Mouse (Mus musculus) megakaryocyte-erythroid progenitor cell, adult 5-6 weeks (primary cell): Measurements from ENCODE around the gene Siah1a. TPM values are rescaled to one million over a fixed set of nuclear protein-coding genes. Genes with fewer than 3 reads are reported as not detected.
A peak's percentile ranks its signal among the peaks of the same experiment; 100 is the strongest.

Source experiments
- ATAC-seq: replicated peaks from 2 replicates; pipeline ENCODE4 v1.8.0; 2016; ENCODE audit warnings: mild to moderate bottlenecking, inconsistent platforms; ENCODE audit not compliant: severe bottlenecking, poor library complexity, low FRiP score, low TSS enrichment
- total RNA-seq, 2 experiments: library from RNA; stranded (forward) in 1 of 2; stranded (reverse) in 1 of 2; fragments of 200-1000, 215-1000 nt in 1 of 2; fragments of >200 nt in 1 of 2; fragmentation: Nextera tagmentation in 1 of 2; gene quantifications; 2 replicates each; pipeline ENCODE4 v1.2.3; 2014 to 2017

Siah1a gene
- 17.6 and 20.8 TPM in 2 replicates for total RNA-seq (2014; fragmentation: Nextera tagmentation)
- total RNA-seq (2017): 24.7 and 32.5 TPM in 2 replicates

DNA sequence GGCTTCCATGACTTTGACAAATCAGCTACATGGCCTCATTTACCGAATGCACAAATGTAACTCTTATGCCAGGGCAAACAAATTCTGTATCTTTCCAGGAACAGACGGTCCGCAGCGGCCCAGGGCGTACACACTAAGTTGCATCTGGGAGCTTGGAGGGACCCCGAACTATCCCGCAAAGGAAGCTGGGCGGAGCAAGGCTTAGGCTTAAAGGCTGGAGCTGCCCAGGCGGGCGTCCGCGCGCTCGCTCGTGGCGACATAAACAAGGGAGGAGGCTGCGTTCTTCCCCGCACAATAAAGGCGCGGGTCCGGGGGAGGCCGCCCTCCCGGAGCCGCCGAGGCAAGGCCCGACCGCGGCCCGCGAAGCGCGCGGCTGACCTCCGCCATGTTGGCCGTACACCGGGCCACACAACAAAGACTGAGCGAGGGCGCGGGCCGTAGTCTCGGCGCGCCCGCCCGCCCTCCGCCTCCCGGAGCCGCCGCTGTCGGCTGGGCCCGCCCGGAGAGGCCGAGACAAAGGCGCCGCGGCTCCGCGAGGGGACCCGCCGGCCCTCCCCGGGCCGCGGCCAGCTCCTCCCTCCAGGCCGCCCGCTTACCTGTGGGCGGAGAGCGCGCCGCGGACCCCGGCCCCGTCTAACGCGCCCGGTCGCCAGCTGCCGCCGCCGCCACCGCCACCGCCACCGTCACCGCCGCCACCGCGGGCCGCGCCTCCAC lies at the start of gene Siah1a, which contains the start of gene Gm10638:
Gene Siah1a (minus strand): TSS at position 714 of the 714 bp plus-strand sequence.
Gene Gm10638 (plus strand): TSS at position 479 of the 714 bp plus-strand sequence.
- ATAC-seq: peak; percentile 47

DNA sequence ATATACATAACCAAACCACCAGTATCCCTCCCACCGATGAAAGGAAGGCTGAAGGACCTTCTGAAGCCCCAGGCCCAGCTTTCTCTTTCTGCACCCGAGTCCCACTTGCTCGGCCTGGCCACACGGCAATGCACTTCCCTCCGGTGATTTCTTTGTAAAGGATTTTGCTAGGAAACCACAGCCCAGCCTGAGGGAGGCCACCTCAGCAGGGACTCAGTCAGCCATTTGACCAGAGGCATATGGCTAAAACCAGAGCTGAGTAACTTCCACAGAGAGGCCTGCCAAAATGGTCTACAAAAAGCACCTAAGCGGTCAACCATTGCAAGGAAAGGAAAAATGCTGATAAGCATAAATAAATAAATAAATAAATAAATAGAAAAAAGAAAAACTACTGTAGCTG lies 49.0 kb upstream of the Siah1a start:
- ATAC-seq: no peak

DNA sequence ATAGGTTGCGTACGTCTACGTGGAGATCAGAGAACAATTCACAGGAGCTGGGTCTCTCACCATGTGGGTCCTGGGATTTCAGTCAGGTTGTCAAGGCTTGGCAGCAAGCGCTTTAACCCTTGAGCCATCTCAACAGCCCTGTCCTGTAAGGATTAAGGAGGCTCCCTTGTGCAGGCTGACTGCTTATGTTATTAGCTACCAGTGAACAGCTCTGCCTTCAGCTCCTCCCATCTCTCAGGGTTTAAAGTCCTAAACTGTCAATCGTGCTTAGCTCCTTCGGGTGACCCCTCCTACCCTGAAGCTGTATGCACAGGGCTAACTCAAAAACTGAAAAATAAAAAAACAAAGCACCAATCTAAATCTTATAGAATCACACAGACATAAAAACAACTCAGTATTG lies 45.8 kb upstream of the Siah1a start:
- no peak for ATAC-seq

DNA sequence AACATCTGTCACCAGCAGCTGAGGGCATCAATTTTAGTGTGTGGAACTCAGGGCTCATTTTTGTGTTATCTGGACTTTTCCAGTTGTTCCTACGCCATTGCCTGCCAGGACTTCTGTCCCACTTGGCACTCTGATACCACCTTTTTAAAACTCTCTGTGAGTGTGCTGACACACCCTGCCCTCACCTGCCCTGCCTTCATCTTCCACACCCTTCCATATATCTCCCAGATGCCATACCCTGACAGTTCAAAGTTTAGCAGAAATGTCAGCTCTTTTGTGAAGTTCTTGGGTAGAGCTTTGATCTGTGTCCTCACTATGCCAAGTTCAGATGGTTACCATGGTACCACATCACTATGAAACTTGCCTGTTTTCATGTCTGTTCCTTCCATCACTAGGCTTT lies 43.8 kb upstream of the Siah1a start:
- ATAC-seq: no peak

DNA sequence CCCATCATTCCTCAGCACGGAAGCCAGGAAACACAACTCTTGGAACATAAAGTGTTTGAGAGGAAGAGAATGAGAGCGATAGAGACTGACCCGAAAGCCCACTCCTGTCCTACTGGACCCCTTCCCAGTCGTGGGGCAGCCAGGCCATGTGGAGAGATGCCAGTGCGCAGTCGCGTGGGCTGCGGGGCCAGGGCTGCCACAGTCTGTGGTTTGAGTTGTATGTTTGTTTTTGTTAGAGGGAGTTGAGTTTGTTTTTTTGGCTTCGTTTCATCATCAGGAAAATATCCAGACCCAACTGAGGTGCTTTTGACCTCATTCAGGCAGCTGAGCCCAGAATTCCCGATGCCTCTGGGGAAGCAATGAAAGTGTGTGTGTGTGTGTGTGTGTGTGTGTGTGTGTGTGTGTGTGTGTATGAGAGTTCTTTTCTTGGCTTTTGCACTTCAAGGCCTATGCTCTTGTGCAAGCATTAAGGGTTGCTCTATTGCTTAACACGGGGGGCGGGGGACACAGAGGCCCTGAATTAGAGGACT lies 42.2 kb upstream of the Siah1a start:
- ATAC-seq: no peak

DNA sequence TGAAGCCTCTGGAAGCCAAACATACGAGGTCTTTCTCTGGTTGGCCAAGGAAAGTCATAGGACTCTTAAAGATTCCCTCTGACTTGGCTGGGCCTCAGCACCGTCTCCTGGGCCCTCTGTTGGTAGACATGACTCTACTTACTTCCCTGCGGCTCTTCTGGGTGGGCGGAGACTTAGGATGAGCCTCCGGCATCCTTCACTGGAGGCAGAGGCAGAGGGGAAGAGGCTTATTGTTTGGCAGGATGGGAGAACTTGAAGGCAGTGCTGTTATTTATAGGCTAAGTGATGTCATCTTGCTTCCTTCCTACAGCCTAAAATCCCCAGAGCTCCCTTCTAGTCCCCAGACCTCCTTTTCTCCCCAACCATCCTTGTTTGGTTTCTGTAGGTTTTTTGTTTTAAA lies 40.8 kb upstream of the Siah1a start:
- ATAC-seq: no peak

DNA sequence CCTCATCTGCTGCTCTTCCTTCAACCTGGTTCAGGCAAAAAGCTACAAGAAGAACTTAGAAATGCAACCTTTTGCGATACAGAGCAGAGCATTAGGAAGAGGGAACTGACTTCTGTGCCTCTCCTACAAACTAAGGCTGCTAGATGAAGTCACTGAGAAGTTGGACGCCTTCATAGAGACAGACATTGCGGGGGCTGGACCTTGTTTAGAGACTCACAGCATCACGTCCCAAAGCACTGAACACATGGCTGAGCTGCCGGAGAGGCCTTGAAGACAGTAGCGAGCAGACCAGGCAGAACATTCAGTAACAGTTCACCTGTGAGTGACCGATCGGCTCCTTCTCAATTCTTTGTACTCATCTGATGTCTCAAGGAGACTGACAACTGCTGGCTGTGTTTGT lies 35.4 kb upstream of the Siah1a start:
- no peak for ATAC-seq

DNA sequence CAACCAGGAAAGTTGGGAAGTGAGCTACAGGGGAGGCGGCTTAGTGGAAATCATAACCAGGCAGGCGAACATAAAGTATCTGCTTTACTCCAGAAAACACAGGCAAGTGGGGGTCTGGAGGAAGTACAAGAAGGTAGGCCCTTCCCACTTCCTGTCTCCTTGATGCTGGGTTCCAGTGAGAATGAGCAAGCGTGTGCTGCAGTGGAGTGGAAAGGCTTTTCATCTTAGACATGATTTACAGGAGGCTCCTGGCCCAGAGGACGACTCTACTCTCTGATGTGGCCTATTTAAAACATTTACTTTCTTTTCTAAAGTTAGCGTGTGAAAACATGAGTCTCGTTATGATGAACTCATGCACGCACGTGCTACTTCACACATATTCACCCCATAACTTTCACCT lies 33.5 kb upstream of the Siah1a start:
- ATAC-seq: no peak

DNA sequence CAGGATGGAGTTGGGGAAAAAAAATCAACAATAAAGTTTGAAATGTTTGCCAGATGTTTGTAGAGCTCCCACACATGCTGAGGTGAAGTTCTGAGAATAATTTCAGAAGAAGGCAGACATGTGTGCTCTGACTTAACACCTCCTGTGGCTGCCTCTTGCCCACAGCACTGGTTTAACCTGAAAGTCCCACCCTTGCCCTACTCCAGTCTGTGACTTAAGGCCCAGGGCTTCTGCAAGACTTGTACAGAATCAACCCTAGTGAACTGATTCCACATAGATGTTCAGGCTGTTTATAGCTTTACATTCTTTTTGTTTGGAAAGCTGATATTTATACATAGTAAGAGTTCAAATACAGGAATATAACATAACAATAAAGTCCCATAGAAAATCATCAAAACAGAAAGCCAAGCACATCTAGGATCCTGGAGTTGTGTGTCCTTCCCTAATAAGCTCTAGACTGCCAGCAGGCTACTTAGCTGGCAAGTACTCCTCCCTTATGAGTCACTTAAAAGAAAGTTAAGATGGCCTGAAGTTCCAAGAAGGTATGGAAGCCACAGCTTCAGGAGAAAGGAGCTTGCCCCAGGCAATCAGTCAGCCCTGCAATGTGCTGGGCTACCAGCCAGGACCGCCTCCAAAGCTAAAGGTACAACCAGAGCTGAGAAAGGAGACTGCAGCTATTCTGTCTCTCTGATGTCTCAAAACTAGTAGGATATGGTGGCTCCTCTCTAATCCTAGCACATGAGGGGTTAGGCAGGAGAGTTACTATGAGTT lies 24.4 kb upstream of the Siah1a start:
- no peak for ATAC-seq

DNA sequence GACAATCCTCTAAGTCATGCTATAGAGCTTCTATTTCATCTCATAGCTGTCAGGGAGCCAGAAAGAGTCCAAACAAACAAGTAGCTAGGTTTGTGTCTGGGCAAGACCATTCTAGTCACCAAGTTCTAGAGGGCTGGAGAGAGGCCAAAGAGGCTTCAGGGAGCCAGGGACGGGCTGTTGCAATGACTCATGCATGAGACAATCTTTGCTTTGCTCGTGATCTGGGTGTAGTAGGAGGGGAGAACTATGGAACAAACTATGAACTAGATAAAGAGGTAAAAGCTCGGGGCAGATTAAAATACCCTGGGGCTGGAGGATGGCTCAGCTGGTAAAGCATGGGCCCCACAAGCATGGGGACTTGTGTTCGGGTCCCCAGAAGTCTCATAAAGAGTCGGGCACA lies 22.8 kb upstream of the Siah1a start:
- ATAC-seq: peak; percentile 29; the same call in 1 of the 2 replicates

DNA sequence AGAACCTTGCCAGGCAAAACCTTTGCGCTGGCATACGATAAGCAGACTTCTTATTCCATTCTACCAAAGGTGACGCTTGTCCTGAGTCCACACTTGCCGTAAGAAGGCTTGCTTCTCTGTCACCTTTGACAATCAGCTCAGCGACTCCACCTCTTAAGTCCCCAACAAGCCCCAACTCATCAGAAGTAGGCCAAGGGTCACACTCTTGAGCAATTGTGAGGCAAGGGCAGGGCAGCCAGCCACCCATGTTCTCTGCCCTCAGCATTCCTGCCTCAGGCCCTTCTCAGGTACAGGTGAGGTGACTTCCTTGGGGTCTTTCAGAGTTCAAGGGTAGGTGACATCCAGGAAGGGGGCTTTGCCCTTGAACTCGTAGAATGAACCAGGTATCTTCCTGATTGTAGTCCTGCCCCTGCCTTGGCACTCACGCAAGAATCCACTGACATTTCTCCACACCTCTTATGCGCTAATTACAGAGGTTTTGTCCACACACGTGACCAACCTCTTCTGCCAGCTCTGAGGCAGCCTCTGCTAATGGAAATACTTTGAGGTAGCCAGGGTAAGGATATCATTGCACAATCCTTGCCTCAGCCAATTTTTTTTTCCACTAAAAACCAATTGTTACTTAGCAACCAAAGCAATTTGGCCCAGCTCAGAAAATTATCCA lies 20.9 kb upstream of the Siah1a start:
- no peak for ATAC-seq

DNA sequence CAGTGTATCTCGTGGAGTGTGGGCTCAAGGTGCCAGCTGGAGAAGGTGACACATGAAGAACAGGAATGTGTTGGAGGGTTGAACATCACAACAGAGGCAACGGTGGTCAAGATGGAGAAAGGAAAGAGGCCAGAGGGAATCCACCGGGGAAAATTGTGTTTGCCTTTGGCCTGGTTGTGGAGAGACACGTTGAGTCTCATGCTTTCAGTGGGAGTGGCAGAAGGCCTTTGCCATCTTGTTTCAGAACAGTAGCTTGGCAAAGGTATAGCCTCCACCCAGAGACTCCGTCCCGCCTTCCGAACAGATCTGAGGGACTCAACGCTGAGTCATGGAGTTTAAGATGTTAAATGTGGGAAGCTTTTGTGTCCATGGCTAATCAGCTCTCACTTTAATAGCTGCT lies 19.9 kb upstream of the Siah1a start:
- no peak for ATAC-seq

DNA sequence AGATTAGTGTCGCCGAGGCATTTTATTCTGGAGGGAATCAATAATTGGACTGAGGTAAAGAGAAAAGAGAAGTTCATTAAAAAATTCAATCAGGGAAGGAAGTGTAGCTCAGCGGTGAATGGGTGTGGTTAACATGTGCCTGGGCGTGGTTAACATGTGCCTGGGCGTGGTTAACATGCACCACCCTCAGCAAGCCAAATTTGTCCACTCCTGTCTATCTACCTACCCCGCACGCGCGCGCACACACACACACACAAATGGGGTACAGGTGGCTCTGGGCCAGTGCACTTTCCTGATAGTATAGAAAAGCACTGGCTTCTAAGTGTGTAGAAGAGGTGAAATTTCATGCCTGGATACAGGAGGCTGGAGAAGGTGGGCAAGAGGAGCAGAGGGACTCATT lies 19.4 kb upstream of the Siah1a start:
- peak; percentile 92 for ATAC-seq

DNA sequence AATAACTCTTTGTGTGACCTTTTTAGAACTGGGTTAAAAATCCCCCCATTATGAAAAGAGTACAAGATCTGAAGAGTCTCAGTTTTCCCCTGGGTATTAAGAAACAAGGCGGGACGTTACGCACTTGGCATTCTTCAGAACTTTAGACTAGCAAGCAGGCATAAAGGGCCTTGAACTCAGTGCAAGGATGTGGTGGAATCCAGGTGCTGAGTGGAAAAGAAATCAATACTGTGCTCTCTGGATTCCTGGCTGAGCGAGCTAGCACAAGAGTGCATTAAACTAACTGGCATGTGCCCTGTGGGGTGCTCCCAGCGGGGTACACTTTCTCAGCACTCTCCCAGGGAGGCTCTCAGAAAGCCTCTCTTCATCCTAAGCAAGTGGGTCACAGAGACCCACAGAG lies 17.1 kb upstream of the Siah1a start:
- ATAC-seq: no peak

DNA sequence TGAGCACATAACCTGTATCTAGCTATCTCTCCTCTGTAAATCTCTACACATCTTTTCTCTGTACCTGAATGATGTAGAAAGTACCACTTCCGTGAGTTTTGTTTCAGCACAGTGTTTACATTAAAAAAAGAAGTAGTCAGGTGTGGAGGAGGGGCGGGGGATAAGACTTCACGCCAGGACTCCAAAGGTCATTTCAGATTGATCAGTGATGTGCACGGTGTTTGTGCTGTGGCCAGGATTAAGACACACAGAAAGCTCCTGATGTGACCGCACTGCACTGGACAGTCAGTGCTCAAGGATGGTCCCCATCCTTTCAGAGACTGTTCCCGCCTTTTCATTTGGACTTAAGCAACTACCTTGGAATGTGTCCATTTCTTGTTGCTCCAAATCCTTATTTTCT lies 15.0 kb upstream of the Siah1a start:
- no peak for ATAC-seq

DNA sequence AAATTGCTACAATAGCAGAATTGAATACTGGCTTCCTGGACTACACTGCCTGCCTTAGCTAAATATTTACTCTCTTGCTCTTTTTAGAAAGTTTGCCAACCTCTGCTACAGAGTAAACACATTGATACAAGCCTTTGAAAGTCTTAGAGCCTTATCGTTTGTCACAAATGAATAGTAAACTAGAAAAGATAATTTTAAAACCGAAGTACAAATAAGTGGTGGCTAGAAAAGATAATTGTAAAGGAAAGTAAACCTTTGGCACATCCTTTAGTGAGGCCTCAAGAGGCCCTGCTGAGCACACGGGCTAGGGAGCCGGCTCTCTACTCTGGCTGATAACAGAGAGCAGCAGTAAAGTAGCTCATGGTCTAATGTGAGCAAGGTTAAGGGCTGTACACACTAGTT lies 13.4 kb upstream of the Siah1a start:
- ATAC-seq: peak; percentile 95

DNA sequence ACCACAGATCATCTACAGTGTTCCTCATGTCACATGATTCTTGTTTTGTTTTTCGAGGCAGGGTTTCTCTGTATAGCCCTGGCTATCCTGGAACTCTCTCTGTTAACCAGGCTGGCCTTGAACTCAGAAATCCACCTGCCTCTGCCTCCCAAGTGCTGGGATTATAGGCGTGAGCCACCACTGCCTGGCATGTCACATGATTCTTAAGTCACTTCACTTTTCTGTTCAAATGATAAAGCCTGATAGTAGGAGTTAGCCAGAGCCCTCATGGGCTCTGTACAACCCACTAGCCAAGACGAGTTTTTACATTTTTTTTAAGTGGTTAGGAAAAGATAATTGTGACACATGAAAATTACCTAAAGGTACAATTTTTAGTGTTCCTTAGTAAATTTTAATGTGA lies 12.9 kb upstream of the Siah1a start:
- peak; percentile 59 for ATAC-seq

DNA sequence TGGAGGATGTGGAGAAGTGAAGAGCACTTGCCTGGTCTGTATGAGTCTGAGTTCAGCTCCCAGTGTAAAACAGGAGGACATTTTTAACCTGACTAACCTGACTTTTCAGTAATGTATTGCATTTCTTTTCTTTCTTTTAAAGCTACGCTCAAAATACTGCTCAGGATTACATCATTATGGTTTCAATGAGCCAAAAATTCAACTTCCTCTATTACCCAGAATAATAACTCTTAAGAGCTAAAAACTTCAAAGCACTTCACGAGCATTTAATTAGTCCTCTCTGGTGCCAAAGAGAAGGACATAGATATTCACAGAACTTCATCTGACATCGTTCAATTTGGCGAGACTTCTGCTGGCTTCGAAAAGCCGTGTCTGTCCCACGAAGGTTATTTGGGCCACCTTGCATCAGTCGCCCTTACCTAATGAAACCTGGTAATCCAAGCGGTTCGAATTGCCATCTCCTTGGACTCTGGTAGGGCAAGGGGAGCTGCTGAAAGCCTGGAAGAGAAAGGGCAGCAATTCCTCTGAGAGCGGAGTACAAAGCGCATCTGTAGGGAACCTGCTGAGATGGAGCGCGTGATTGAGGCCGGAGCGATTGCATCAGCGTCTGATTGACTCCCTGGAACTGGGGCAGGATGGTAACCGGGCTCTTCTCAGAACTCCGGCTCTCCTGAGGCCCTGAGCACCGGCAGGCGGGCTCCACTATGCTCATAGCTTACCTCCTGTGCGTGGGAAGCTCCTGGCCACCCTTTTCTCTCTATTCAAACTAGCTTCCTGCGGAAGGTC lies 11.4 kb upstream of the Siah1a start:
- ATAC-seq: no peak

DNA sequence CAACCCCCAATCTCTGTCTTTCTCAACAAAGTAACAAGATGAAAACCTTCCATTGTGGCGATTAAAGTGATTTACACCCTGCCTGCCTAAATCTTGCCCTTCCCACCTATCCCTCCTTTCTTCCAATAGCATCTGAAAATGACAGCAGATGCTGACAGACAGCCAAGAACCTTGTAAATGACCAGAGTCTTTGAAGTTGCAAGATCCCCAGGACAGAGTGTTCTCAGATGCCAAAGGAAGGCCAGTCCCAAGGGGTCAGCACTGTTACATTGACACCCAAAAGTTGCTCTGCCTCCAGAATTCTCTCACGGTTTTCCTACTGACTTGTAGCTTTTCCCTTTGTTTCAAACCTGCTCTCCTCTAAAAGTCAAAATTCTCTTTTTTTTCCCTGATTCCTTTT lies 4.1 kb upstream of the Siah1a start:
- no peak for ATAC-seq
